Mouse (Mus musculus): ENCODE results near the gene Panx1. TPM values are rescaled to one million over a fixed set of nuclear protein-coding genes. Genes with fewer than 3 reads are reported as not detected.

Panx1 gene
- polyA plus RNA-seq, 1 experiment, result 18.5 TPM

DNA sequence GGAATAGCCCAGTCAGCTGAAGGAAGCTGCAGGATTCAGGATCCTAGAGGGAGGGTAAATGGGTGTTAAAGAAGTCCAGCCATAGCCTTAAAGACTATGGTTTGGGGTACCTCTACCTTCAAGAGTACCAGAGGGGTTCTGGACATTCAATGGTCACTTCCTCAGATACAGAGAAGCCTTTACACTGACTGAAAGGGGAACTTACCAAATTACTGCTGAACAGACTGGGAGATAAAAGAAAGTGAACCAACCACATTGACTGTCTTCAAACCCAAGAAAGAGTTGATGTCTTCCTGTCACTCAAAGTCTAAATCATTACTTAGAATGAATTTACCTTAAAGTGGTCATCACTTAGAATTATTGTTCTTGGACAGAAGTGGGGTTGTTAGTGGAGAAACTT lies 62.6 kb downstream of the Panx1 start:
- H3K27me3 ChIP-seq (ENCODE audit: control insufficient read depth, insufficient read depth, low read length), result no peaks in the 10 kb centered on the region
- no peaks in the 10 kb centered on the region for H3K4me1 ChIP-seq (ENCODE audit: control insufficient read depth, insufficient read depth, low read length)
- TF ChIP-seq POLR2A (IDR thresholded peaks at IDR 0.05; ENCODE audit: borderline replicate concordance, insufficient read depth, low read length) (no peak), CTCF (IDR thresholded peaks at IDR 0.05; ENCODE audit: borderline replicate concordance, insufficient read depth, low read depth, low read length) (no peak)
- no peak overlapping the region for H3K27ac ChIP-seq (ENCODE audit: insufficient read depth, low read length)
- no peak for DNase-seq
- H3K4me3 ChIP-seq (replicated peaks; ENCODE audit: insufficient read depth, low read depth, low read length), result no peak overlapping the region

DNA sequence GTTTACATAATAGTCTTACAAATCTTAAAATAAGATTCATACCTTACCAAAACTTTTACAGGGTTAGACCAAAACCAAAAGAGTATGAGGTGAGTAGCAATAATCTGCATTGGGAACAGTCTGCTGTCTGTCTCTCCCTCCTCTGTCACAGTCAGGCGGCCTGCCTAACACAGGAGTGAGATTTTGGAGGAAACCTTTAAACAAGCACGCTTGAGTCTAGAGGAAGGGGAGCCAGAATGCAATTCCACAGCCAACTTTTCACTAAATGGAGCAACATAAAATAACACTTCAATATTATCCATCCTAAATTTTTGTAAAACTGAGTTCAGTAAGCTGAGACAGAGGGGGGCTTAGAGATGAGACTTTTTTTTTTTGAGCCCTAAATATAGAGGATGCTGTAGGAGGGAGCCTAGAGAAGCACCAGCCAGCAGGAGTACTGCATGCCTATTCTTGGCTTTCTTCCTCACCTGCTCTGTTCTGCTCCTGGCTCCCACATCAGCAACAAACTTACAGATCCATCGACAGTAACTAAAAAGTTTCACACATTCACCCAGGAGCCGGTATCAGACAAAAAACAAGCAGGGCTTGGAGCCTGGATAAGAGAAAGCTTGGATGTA lies 63.6 kb downstream of the Panx1 start:
- H3K4me3 ChIP-seq (replicated peaks; ENCODE audit: insufficient read depth, low read depth, low read length), result no peak overlapping the region
- no peaks in the 10 kb centered on the region for H3K27me3 ChIP-seq (ENCODE audit: control insufficient read depth, insufficient read depth, low read length)
- H3K4me1 ChIP-seq (ENCODE audit: control insufficient read depth, insufficient read depth, low read length), result no peaks in the 10 kb centered on the region
- DNase-seq, result no peak
- H3K27ac ChIP-seq (ENCODE audit: insufficient read depth, low read length), result no peak overlapping the region
- WGBS, result 85% methylated on average over 4 of the region's 4 CpGs
- TF ChIP-seq POLR2A (IDR thresholded peaks at IDR 0.05; ENCODE audit: borderline replicate concordance, insufficient read depth, low read length) (no peak), CTCF (IDR thresholded peaks at IDR 0.05; ENCODE audit: borderline replicate concordance, insufficient read depth, low read depth, low read length) (no peak)

DNA sequence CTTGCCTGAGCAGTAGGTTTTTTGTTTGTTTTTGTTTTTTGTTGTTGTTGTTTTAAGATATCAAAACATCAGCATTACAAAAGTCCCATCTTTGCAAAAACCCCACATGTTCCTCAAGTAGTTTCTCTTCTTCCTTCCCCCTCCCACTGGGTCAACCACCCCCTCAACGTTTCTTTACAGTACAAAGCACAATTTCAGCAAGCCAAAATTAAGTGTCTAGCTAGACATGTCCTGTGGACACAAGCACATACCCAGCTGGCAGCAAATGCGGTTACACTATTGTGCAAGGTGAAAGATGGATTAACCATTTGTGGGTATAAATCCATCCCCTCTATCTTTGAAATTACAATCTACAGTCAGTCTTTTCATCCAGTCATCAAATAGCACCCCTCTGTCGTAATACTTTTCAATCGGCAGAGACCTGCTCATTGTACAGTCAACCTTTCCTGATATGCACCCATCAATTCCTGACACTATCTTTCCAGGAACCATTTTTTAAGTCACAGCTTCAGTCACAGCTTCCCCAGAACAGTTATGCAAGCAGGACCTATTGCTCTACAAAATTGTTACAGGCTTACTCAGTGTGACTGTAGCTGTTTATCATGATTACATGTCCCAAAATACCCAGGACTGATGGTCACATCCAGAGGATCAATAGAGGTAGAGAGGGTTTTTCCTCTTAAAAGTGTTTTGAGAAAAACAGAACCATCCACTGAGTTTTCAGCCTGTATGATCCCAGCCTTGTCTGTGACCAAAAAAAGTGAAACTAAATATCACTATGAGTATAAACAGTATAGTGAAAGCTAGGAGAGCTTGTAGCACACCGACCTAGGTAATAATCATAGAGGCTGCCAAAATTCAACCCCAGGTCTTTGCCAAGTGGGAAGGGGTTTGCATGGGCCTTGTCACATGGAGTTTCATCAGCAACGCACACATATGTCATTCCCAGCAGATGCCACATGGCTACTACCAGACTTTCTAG lies 70.7 kb downstream of the Panx1 start:
- TF ChIP-seq CTCF (IDR thresholded peaks at IDR 0.05; ENCODE audit: borderline replicate concordance, insufficient read depth, low read depth, low read length), result no peak
- TF ChIP-seq POLR2A (IDR thresholded peaks at IDR 0.05; ENCODE audit: borderline replicate concordance, insufficient read depth, low read length), result no peak
- Histone ChIP-seq H3K4me1 (ENCODE audit: control insufficient read depth, insufficient read depth, low read length) (no peaks in the 10 kb centered on the region), H3K4me3 (replicated peaks; ENCODE audit: insufficient read depth, low read depth, low read length) (no peak overlapping the region), H3K27me3 (ENCODE audit: control insufficient read depth, insufficient read depth, low read length) (no peaks in the 10 kb centered on the region), H3K27ac (ENCODE audit: insufficient read depth, low read length) (no peak overlapping the region)
- DNase-seq, result no peak
- WGBS, result 38% methylated on average over 6 of the region's 6 CpGs

DNA sequence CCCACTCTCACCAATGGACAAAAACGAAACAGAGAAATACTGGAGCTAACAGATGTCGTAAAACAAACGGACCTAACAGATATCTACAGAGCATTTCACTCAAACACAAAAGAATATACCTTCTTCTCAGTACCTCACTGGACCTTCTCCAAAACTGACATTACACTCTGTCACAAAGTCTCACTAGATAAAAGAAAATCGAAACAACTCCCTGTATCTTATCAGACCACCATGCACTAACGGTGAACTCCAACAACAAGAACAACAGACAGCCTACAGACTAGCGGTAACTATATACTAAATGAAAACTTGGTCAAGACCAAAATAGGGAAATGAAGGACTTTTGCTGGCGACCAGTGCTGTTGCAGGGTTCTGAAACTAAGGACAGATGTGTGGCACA lies 71.5 kb downstream of the Panx1 start:
- H3K4me1 ChIP-seq (ENCODE audit: control insufficient read depth, insufficient read depth, low read length), result no peaks in the 10 kb centered on the region
- no peaks in the 10 kb centered on the region for H3K27me3 ChIP-seq (ENCODE audit: control insufficient read depth, insufficient read depth, low read length)
- no peak for DNase-seq
- WGBS, result 85% methylated on average over 7 of the region's 7 CpGs
- H3K4me3 ChIP-seq (replicated peaks; ENCODE audit: insufficient read depth, low read depth, low read length), result no peak overlapping the region
- TF ChIP-seq POLR2A (IDR thresholded peaks at IDR 0.05; ENCODE audit: borderline replicate concordance, insufficient read depth, low read length) (no peak), CTCF (IDR thresholded peaks at IDR 0.05; ENCODE audit: borderline replicate concordance, insufficient read depth, low read depth, low read length) (no peak)
- no peak overlapping the region for H3K27ac ChIP-seq (ENCODE audit: insufficient read depth, low read length)

DNA sequence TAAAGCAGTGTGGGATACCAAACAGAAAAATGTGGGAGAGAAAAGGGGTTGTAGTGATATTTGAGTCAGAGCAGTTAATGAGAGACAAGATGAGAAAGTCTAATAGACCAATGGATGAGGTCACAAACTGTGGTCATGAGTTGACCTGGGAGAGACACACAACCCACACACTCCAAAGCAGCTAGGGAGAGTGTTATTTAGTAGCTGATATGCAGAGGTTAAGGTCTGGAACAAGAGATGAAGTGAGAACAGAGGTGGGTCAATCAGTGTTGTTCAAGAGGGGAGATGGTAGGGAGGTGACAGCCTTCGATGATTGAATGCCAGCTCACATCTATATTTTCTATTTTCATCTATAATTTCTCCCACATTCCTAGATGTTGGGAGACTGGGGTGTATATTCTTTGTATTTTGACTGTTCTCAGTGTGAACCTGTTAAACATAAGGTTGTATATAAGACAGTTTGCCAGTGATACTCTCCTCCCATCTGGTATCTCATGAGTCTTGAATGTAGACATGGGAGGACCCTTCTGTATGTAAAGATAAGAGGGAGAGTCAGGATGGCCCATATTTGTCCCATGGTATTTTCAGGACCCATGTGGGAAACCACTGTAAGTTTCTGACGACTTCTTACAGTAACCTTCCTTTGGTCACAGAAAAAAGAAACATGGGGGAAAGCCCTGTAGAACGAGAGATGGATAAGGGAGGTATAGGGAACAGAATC lies 74.3 kb downstream of the Panx1 start:
- H3K4me1 ChIP-seq (ENCODE audit: control insufficient read depth, insufficient read depth, low read length), result no peaks in the 10 kb centered on the region
- no peaks in the 10 kb centered on the region; the same call in 1 of the 2 replicates for H3K27me3 ChIP-seq (ENCODE audit: control insufficient read depth, insufficient read depth, low read length)
- H3K27ac ChIP-seq (ENCODE audit: insufficient read depth, low read length), result no peak overlapping the region
- 80% methylated on average over 3 of the region's 3 CpGs for WGBS
- no peak overlapping the region for H3K4me3 ChIP-seq (replicated peaks; ENCODE audit: insufficient read depth, low read depth, low read length)
- TF ChIP-seq CTCF (IDR thresholded peaks at IDR 0.05; ENCODE audit: borderline replicate concordance, insufficient read depth, low read depth, low read length) (no peak), POLR2A (IDR thresholded peaks at IDR 0.05; ENCODE audit: borderline replicate concordance, insufficient read depth, low read length) (no peak)
- no peak for DNase-seq

DNA sequence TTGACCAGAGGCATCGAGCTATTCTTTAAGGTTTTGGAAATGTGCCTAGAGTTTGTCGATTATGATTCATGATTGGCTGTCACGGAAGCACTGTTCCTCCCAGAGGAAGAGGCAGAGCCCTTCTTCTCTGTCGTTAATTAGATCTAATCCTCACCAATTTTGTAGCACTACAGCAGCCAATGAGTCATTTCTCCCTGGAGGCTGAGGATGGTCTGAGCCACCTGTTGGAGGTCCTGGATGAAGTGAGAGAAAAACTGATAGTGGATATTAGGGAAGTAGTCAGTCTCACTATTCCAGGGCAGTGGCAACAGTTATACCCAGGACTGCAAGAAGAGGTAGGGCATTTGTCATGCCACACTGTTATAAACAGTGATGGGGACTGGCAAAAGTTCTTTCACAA lies 75.1 kb downstream of the Panx1 start:
- WGBS, result 47% methylated on average over 4 of the region's 4 CpGs
- DNase-seq, result no peak
- Histone ChIP-seq H3K27me3 (ENCODE audit: control insufficient read depth, insufficient read depth, low read length) (no peaks in the 10 kb centered on the region; the same call in 1 of the 2 replicates), H3K27ac (ENCODE audit: insufficient read depth, low read length) (no peak overlapping the region), H3K4me1 (ENCODE audit: control insufficient read depth, insufficient read depth, low read length) (no peaks in the 10 kb centered on the region), H3K4me3 (replicated peaks; ENCODE audit: insufficient read depth, low read depth, low read length) (no peak overlapping the region)
- no peak for TF ChIP-seq POLR2A (IDR thresholded peaks at IDR 0.05; ENCODE audit: borderline replicate concordance, insufficient read depth, low read length)
- TF ChIP-seq CTCF (IDR thresholded peaks at IDR 0.05; ENCODE audit: borderline replicate concordance, insufficient read depth, low read depth, low read length), result no peak

DNA sequence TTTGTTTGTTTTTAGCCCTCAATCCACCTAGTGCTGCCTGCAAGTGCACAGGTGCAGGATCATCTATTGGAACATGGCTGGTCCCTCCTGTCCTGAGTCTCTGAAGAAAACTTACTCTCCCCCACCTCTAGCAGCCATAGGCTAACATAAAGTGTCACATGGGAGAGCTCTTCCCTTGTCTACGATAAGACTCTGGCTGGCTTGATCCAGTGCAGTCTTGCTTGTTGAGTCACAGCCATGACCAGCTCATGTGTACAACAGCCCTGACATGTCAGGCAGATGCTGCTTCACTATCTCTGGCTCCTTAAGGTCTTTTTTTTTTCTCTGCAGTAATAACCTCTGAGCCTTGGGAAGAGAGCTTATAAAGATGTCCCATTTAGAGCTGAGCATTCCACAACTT lies 77.7 kb downstream of the Panx1 start:
- Histone ChIP-seq H3K27ac (ENCODE audit: insufficient read depth, low read length) (no peak overlapping the region), H3K27me3 (ENCODE audit: control insufficient read depth, insufficient read depth, low read length) (no peaks in the 10 kb centered on the region; the same call in 1 of the 2 replicates), H3K4me1 (ENCODE audit: control insufficient read depth, insufficient read depth, low read length) (no peaks in the 10 kb centered on the region), H3K4me3 (replicated peaks; ENCODE audit: insufficient read depth, low read depth, low read length) (no peak overlapping the region)
- no peak for TF ChIP-seq POLR2A (IDR thresholded peaks at IDR 0.05; ENCODE audit: borderline replicate concordance, insufficient read depth, low read length)
- TF ChIP-seq CTCF (IDR thresholded peaks at IDR 0.05; ENCODE audit: borderline replicate concordance, insufficient read depth, low read depth, low read length), result no peak
- no peak for DNase-seq
- 67% methylated on average over 1 of the region's 1 CpGs for WGBS

Measured in cerebellum, adult 2 months (tissue).